Mouse (Mus musculus): ENCODE measurements at regions not wholly inside any gene's neighbourhood (a gene's known extent, or its start where the extent isn't known, plus 50 kb on each side); places are given as distances from the start of the nearest gene placed in this dataset.
"Not testable (repeated sequence)": the region's sequence is repeated elsewhere in the genome, so short reads cannot be mapped to it uniquely, and the experiment has no call there.

- no peak for DNase-seq
Measured at GRCm38 (mm10) chr2:179146274-179146673, 296.0 kb upstream of the Cdh4 start.

DNA sequence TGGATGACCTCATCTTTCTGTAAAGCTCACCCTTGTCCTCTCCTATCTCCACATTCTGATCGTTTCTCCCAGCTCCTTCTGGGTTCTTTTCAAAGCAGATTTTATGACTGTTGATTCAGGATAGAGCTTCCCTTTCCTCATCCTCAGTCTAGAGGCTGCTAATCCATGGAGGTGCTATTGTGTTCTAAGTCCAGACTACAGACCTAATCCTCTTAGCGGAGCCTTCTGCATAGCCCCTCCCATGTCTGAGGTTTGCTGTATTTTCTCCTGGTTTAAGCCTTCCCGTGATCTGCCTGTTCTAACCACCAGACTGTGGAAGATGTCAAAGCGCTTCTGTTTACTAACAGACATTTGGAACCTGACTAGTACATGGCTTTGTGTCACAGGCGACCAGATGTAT lies 294.0 kb upstream of the Cdh4 start:
- DNase-seq, result no peak

- DNase-seq, result peak; percentile 55 to 60
Measured at GRCm38 (mm10) chr2:179148667-179149066, 293.6 kb upstream of the Cdh4 start.

DNA sequence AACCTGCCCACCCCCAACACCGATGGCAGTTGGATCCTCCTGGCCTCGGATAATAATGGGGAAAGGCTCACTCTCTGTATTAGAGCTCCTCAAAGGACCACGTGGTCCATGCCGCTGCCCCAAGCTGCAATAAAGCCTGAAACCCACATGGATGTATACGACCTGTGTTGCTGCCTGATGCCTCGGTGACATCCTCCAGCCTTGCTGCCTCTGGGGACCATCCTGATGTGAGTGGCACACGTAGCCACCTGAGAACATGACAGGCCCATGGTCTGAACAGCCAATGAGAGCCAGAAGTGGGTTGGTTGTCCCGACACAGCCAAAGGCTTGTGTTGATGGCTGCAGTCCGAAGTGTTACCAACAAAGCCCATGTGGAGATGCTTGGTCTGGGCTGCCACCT lies 283.4 kb upstream of the Cdh4 start:
- peak in 1 of 2 experiments; percentile 0 for DNase-seq

DNA sequence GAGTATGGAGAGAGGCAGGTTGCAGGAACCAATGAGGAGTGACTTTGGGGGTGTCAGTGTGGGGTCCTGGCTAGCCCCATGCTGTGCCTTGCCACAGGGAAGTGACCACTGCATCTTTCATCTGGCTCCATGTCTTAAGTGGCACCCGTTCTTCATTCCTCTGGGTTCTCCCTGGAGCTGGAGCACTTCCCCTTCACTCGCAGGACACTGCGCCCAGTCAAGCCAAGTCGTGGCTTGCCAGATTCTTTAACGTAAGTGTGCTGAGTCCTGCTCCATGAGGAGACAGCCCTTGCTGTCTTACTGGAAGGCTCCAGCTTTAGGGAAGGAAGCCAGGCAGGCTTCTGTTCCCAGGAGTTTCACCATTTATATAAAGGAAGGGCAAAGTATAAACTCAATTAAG lies 279.1 kb upstream of the Cdh4 start:
- peak in 1 of 2 experiments; percentile 1 for DNase-seq

- peak in 1 of 2 experiments; percentile 0 for DNase-seq
Measured at GRCm38 (mm10) chr2:179170157-179170556, 272.1 kb upstream of the Cdh4 start.

GRCm38 (mm10) chr2:179170608-179171007 lies 271.6 kb upstream of the Cdh4 start:
- peak in 1 of 2 experiments; percentile 0 for DNase-seq

GRCm38 (mm10) chr2:179176835-179177530 lies 265.2 kb upstream of the Cdh4 start:
- DNase-seq, result not testable (repeated sequence)

DNA sequence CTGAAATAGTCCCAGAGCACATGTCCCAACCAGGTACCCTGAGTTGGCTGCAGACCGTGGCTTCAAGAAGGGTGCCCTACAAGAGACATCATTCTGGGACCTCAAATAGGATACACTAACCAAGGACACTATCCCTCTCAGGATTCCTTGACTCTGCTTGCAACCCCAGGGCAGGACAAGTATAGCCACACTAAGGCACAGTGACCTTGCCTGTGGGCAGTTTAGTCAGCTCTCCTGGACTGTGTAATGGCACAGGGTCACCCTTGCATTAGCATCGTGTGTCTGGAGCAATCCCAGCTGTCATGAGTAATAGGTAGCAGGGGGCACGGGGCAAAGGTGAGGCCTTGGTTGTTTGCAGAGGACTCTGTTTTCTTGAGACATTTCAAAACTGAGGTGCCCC lies 260.9 kb upstream of the Cdh4 start:
- DNase-seq, result no peak

GRCm38 (mm10) chr2:179182123-179182522 lies 260.1 kb upstream of the Cdh4 start:
- DNase-seq, result peak; percentile 61 to 75

GRCm38 (mm10) chr2:179192906-179193496 lies 249.2 kb upstream of the Cdh4 start:
- peak; percentile 24 to 36 for DNase-seq

DNA sequence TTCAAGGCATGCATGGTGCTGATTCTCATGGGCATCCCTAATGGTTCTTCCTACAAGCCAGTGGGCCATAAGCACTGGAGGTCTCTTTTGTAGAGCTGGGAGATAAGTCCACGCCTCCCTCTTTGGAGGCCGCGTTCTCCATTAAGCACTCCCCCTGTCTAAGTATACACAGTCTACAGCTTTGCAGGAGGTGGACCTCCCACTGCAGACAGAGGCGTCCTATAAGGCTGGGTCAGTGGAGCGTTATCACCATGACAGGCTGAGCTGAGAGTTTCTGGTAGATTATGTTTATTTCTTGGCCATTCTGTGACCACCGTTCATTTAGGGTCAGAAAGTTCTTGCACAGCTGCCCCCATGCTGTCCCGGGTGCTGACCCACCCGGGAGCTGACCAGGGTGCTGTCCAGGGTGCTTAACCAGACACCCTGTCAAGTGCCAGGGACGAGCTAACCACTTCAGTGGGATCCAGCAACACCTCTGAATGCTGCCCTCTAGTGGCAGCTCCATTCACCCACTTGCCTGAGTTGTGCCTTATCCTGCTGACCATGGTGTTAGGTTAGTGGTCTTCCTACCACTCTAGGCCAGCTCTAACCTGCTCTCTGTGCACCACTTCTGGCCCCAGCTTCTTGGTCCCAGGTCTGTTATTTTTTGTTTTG lies 248.6 kb upstream of the Cdh4 start:
- peak; percentile 84 to 88 for DNase-seq

- DNase-seq, result no peak
Measured at GRCm38 (mm10) chr2:179197471-179197870, 244.8 kb upstream of the Cdh4 start.

DNA sequence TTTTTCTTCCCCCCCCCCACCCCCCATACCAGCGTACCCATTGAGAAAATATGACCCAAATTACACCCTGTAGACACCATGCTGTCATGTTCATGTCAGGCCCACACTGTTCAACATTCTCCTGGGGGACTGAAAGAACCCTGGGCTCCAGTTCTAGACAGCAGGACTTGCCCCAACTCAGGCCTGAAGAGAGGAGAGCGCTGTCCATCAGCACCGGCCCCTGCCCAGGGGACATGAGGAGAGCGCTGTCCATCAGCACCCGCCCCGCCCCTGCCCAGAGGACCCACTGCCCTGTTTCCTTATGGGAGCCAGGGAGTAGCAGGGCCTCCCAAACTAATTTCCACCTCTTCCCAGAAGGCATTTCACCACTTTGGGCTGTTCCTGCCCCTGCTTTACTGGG lies 241.7 kb upstream of the Cdh4 start:
- DNase-seq, result peak in 1 of 2 experiments; percentile 24

DNA sequence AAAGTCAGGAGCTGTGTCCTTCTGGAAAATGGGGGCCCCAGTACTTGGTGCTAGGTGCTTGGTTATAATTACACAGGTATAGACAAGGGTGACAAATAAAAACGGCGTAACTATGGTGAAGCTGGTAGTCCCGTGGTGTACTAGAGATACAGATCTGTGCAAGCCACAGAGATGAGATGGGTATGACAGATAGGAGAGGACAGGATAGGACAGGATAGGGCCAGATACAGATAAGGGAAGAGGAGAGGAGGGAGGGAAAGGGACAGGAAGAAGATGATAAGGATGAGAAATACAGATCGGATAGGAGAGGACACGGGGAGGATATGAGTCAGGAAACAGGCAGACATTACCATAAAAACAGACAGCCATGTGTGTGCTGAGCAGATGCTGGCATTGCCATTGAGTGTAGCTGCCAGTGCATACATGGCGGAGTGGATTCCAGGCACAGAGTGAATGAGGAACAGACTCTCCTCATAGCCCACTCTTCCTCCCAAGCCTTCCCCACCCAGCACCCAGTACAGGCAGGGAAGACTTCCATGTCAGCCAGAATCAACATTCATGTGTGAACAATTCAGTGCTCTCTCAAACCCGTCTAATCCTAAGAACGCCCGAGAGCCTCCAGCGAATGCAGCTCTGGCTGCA lies 231.9 kb upstream of the Cdh4 start:
- no peak for DNase-seq

DNA sequence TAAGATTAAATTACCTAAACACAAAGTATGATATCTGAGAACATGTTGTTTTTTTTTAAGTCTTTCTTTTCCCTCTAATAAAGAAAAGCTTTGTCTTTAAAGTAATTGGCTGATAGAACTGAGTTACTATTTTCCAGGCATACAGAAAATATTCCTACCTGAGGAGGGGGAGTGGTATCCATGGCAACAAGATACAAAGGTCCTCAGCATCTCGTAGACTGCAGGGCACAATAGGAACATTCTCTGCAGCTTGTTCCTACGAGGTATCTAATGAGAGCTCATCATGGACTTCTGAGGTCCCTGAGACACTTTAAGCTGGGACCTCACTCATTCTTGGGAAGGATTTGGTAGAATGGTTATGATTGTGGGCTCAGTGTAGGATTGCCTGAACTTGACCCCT lies 225.5 kb upstream of the Cdh4 start:
- DNase-seq, result no peak

DNA sequence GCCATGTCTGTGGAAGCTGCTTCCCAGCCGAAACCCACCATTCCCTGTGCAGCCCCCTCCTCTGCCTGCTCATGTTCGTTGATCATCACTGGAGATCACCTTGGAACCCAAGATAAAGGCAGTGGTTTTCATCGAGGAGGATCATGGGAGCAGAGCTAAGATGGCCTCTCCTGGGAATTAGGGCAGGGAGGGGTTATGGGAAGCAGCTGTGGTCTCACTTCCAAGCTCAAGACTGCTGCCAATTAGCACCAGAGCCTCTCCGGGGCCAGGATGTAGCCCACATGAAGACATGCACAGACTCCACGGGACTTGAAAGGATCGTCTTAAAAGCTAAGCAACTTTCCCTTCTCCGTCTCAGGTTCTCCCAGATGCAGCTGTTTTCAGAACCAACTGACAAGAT lies 214.1 kb upstream of the Cdh4 start:
- DNase-seq, result no peak

- DNase-seq, result no peak
Measured at GRCm38 (mm10) chr2:179231708-179232354, 210.4 kb upstream of the Cdh4 start.

GRCm38 (mm10) chr2:179238166-179238565 lies 204.1 kb upstream of the Cdh4 start:
- peak; percentile 40 to 41 for DNase-seq

DNA sequence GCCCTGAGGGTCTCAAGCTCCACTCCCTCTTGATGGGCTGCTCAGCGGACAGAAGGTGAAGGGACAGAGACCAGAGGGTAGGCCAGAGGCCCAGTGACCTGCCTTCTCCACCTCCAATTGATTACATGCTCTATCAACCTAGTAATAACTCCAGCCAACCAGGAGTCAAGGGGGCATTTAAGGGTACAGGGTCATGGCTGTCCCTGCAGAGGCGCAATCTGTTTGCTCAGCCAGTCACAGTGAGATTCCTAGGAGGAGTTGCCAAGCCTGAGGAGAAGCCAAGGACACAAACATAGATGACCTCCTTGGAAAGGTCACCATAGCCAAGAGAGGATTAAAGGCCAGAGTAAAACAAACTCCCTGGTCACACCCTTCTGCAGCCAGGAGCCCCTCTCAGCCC lies 181.3 kb upstream of the Cdh4 start:
- DNase-seq, result peak in 1 of 2 experiments; percentile 29

DNA sequence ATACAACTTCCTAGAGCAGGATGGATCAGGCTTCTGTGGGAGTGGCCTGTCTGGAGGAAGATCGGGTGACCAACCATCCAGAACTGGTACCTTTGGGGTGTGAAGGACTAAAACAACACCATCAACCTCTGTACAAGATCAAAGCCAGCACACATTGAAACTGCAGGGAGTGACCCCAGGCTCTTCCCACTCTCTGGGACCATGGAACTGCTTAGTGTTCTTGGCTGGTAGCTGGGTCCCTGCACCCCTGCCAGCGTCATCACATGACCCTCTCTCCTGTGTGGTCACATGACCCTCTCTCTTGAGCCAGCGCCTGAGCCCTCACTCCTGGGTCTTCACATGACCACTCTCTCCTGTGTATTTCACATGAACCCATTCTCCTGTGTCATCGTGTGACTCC lies 178.3 kb upstream of the Cdh4 start:
- no peak for DNase-seq

DNA sequence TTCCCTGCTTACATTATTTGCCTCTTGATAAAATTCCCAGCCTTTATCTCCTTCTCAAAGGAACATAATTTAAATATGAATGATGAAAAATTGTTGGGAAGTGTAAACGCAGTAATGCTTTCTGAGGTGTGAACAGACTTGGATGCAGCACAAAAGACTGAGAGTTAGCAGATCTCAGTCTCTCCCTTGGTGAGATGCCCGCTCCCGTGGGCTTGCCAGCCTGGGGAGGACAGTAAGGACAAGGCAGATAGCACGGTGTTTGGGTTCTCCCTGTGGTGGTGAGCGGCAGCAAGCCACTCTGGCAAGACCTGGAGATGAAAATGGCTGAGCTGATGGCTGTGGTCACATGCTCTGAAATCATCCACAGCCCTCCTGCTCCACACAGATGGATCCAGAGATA lies 176.8 kb upstream of the Cdh4 start:
- DNase-seq, result peak; percentile 53 to 70

All from cerebellum, postnatal 10 days (tissue).